Mouse (Mus musculus) gastrocnemius, postnatal 36 days (tissue): ENCODE measurements around the gene Atp1b2. TPM values are rescaled to one million over a fixed set of nuclear protein-coding genes. Genes with fewer than 3 reads are reported as not detected.

ENCODE experiments used
- DNase-seq, 2 experiments: peaks; one replicate each; pipeline ENCODE4 v3.0.0; 2022
- intact Hi-C: fragments of 180-260 bp; cut with DNase I; formaldehyde crosslinking; loops from one replicate; pipeline ENCODE4 v1.15.1; 2025
- microRNA-seq, 2 experiments: library from miRNA; unstranded; fragments of <30 nt; microRNA quantifications; one replicate each; pipeline ENCODE4 v1.2.0; 2021
- total RNA-seq, 2 experiments: library from RNA; stranded (reverse); gene quantifications; 2 replicates each; pipeline ENCODE4 v1.2.3; 2021

Gene Atp1b2
- total RNA-seq, 2 experiments from 2014 or later, result 380 to 461 TPM

DNA sequence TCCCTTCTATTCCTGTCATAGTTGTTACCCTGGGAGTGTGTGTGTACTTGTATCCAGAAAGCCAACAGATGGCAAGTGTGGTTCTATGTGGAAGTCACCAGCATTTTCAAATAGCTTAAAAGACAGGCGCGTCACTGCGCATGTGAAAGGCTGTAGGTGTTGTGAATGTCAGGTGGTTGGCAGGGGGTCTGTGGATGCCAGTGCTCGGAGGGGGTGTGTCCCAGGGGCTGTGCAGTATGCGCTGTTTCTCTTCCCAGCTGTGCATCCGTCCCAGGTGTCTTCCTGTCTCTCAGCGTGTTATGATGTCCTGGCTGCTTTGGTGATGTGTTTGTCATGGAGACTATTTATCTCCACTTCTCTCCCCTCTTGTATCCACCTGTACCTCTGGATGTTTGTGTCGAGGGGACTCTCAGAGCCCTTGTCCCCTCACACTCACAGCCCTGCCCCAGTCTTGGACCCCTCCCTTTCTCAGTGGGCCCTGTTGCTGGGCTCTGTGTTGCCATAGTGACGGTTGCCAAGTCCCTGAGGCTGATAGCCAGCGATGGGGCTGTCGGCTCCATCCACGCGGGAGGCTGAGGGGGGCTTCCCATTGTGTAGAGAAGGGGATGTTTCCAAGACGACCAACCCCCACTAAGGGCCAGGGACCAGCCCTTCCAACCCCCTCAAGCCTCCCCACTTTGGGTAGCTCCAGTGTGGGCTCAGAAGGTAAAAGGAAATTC is 53.0 kb downstream of the Atp1b2 start:
- DNase-seq, result no peak
- intact Hi-C loops, result no loop called here

DNA sequence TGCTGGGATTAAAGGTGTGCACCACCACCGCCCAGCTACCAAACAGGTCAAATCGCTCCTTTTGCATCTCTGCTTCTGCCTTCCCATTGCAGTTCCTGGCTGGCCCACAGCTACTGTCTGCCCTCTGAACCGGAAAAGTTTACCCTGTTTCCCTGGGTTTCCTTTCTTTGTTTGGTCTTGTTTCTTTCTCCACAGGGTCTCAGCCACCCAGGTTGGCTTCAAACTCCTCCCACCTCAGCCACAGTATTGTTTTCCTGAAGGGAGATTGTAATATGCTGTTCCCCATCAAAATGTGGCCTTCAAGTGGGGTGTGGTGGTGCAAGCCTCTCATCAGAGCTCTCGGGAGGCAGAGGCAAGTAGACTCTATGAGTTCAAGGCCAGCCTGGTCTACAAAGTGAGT is 54.4 kb downstream of the Atp1b2 start:
- intact Hi-C loops, result no loop called here
- no peak for DNase-seq

Small RNA genes lying within 50 kb of the gene (microRNA-seq; reads per million reads assigned to microRNA genes)
- gene Mir467f, result 0 reads per million in 2 experiments

Other genes starting within 250 kb of the Atp1b2 start
- gene Chd3, start 236.5 kb downstream of the Atp1b2 start, total RNA-seq, result 10 to 100 TPM in 1 of 2 experiments, 1 to 10 TPM in 1; 7.6 to 11.2 TPM
- gene Naa38, start 210.5 kb downstream of the Atp1b2 start, total RNA-seq, result 10 to 100 TPM; 58.8 to 67.0 TPM
- gene Cyb5d1, start 210.3 kb downstream of the Atp1b2 start, total RNA-seq, result 10 to 100 TPM; 24.6 to 26.2 TPM
- 1 to 10 TPM; 6.3 to 7.9 TPM for gene Tmem88, start 207.7 kb downstream of the Atp1b2 start, total RNA-seq
- 10 to 100 TPM; 23.0 to 27.2 TPM for gene Kdm6b, start 192.3 kb downstream of the Atp1b2 start, total RNA-seq
- gene Dnah2, start 56.8 kb downstream of the Atp1b2 start, total RNA-seq, result under 1 TPM; 0.13 to 0.27 TPM
- gene Efnb3, start 45.7 kb downstream of the Atp1b2 start, total RNA-seq, result under 1 TPM; 0.23 to 0.62 TPM
- gene Wrap53, start 25.7 kb downstream of the Atp1b2 start, total RNA-seq, result 1 to 10 TPM; 2.6 to 2.8 TPM
- gene Trp53, start 25.6 kb downstream of the Atp1b2 start, total RNA-seq, result 10 to 100 TPM; 10.7 to 15.8 TPM
- gene Shbg, start 12.0 kb upstream of the Atp1b2 start, total RNA-seq, result not detected
- gene Sat2, start 16.1 kb upstream of the Atp1b2 start, total RNA-seq, result 1 to 10 TPM; 3.0 to 3.2 TPM
- 10 to 100 TPM; 77.7 to 91.9 TPM for gene Fxr2, start 27.0 kb upstream of the Atp1b2 start, total RNA-seq
- gene Sox15, start 49.4 kb upstream of the Atp1b2 start, total RNA-seq, result not detected
- gene Mpdu1, start 56.7 kb upstream of the Atp1b2 start, total RNA-seq, result 1 to 10 TPM; 8.0 to 8.3 TPM
- 1 to 10 TPM; 2.6 to 3.2 TPM for gene Cd68, start 60.2 kb upstream of the Atp1b2 start, total RNA-seq
- gene Eif4a1, start 66.5 kb upstream of the Atp1b2 start, total RNA-seq, result 100 to 1,000 TPM in 1 of 2 experiments, 10 to 100 TPM in 1; 74.1 to 103 TPM
- 10 to 100 TPM; 22.7 TPM for gene Senp3, start 76.1 kb upstream of the Atp1b2 start, total RNA-seq
- under 1 TPM; 0.39 to 0.92 TPM for gene Tnfsf13, start 79.8 kb upstream of the Atp1b2 start, total RNA-seq
- gene Tnfsf12, start 89.9 kb upstream of the Atp1b2 start, total RNA-seq, result 10 to 100 TPM in 1 of 2 experiments, 1 to 10 TPM in 1; 8.6 to 10.4 TPM
- 1 to 10 TPM; 1.3 to 1.5 TPM for gene Tnfsfm13, start 90.2 kb upstream of the Atp1b2 start, total RNA-seq
- gene Polr2a, start 152.7 kb upstream of the Atp1b2 start, total RNA-seq, result 10 to 100 TPM; 28.7 to 29.2 TPM
- gene Slc35g3, start 156.0 kb upstream of the Atp1b2 start, total RNA-seq, result not detected
- 10 to 100 TPM; 24.3 to 26.2 TPM for gene Zbtb4, start 160.0 kb upstream of the Atp1b2 start, total RNA-seq
- 10 to 100 TPM; 29.2 to 33.1 TPM for gene Chrnb1, start 190.0 kb upstream of the Atp1b2 start, total RNA-seq
- 1 to 10 TPM; 4.6 to 4.8 TPM for gene Fgf11, start 195.9 kb upstream of the Atp1b2 start, total RNA-seq
- gene Tmem102, start 199.7 kb upstream of the Atp1b2 start, total RNA-seq, result under 1 TPM; 0.12 to 0.20 TPM
- gene Gm39566, start 209.4 kb upstream of the Atp1b2 start, total RNA-seq, result not detected
- gene Spem2, start 212.5 kb upstream of the Atp1b2 start, total RNA-seq, result not detected
- not detected for gene Spem1, start 216.2 kb upstream of the Atp1b2 start, total RNA-seq
- gene Nlgn2, start 231.8 kb upstream of the Atp1b2 start, total RNA-seq, result 1 to 10 TPM; 2.4 to 2.9 TPM
- 100 to 1,000 TPM; 104 to 140 TPM for gene Tmem256, start 232.6 kb upstream of the Atp1b2 start, total RNA-seq
- 10 to 100 TPM; 10.6 to 11.2 TPM for gene Plscr3, start 240.4 kb upstream of the Atp1b2 start, total RNA-seq